Mouse (Mus musculus): ENCODE data around the gene Eno2.

Gene Eno2

GRCm38 (mm10) chr6:124758849-124759232 lies 10.6 kb downstream of the Eno2 start:
- ChIA-PET POLR2A (interaction anchor here (0.5 to 22.3 kb wide), 62 partner anchors 8 to 559 kb away, joined by 3 to 449 read pairs (median 5); partner anchors contain the start of genes Grcc10 (in 4 of the 4), Emg1 (in 3 of the 4), Phb2 (in 3 of the 4) and Ptpn6 (in 3 of the 4)), CTCF (interaction anchor here (0.6 to 5.0 kb wide), 38 partner anchors 10 to 277 kb away, joined by 3 to 46 read pairs (median 4); partner anchors contain the start of genes Grcc10 (in 2 of the 4), C1rl (in 1 of the 4), Eno2 (in 1 of the 4) and Mlf2 (in 1 of the 4))

- POLR2A ChIA-PET = interaction anchor here (0.6 to 22.3 kb wide), 65 partner anchors 9 to 560 kb away, joined by 3 to 449 read pairs (median 5); partner anchors contain the start of genes Grcc10 (in 4 of the 4), Ptpn6 (in 3 of the 4), Cdca3 (in 2 of the 4) and Emg1 (in 2 of the 4)
- CTCF ChIA-PET = interaction anchor here (0.5 to 5.0 kb wide), 23 partner anchors 12 to 309 kb away, joined by 3 to 46 read pairs (median 5); partner anchors contain the start of genes Eno2 (in 1 of the 4), Grcc10 (in 1 of the 4) and Ptpn6 (in 1 of the 4)
Measured at GRCm38 (mm10) chr6:124757909-124758848, 11.3 kb downstream of the Eno2 start.

- CTCF ChIA-PET = interaction anchor here (0.5 to 5.0 kb wide), 12 partner anchors 11 to 310 kb away, joined by 3 to 46 read pairs (median 3); partner anchors contain the start of gene Grcc10 (in 1 of the 4)
- POLR2A ChIA-PET = interaction anchor here (0.6 to 22.3 kb wide), 51 partner anchors 9 to 408 kb away, joined by 3 to 449 read pairs (median 5); partner anchors contain the start of genes Emg1 (in 4 of the 4), Grcc10 (in 4 of the 4), Phb2 (in 4 of the 4) and Ptpn6 (in 3 of the 4)
Measured at GRCm38 (mm10) chr6:124757351-124757880, 12.1 kb downstream of the Eno2 start.

- ChIA-PET CTCF (interaction anchor here (0.5 to 5.0 kb wide), 14 partner anchors 11 to 325 kb away, joined by 3 to 46 read pairs (median 4); partner anchors contain the start of genes Eno2 (in 1 of the 4) and Grcc10 (in 1 of the 4)), POLR2A (interaction anchor here (0.6 to 22.3 kb wide), 50 partner anchors 8 to 409 kb away, joined by 3 to 449 read pairs (median 5); partner anchors contain the start of genes Emg1 (in 4 of the 4), Grcc10 (in 4 of the 4), Phb2 (in 4 of the 4) and Ptpn6 (in 3 of the 4))
Measured at GRCm38 (mm10) chr6:124756652-124757350, 12.7 kb downstream of the Eno2 start.

- POLR2A ChIA-PET = interaction anchor here (0.6 to 22.3 kb wide), 53 partner anchors 7 to 919 kb away, joined by 3 to 449 read pairs (median 5); partner anchors contain the start of genes Grcc10 (in 4 of the 4), Cdca3 (in 3 of the 4), Emg1 (in 3 of the 4) and Phb2 (in 3 of the 4)
- CTCF ChIA-PET = interaction anchor here (0.6 to 5.0 kb wide), 20 partner anchors 11 to 671 kb away, joined by 3 to 46 read pairs (median 4); partner anchors contain the start of genes C1rl (in 1 of the 4), Eno2 (in 1 of the 4) and Grcc10 (in 1 of the 4)
Measured at GRCm38 (mm10) chr6:124755831-124756595, 13.5 kb downstream of the Eno2 start, which contains the start of the genes Gm45234 and Atn1. Gene Gm45234 (minus strand): TSS chr6:124756021. Gene Atn1 (minus strand): TSS chr6:124756524.

- ChIA-PET CTCF (interaction anchor here (0.6 to 5.0 kb wide), 11 partner anchors 10 to 672 kb away, joined by 3 to 46 read pairs (median 4); partner anchors contain the start of gene Grcc10 (in 1 of the 4)), POLR2A (interaction anchor here (0.6 to 22.3 kb wide), 40 partner anchors 8 to 326 kb away, joined by 3 to 449 read pairs (median 8); partner anchors contain the start of genes Grcc10 (in 4 of the 4), Cdca3 (in 3 of the 4), Usp5 (in 3 of the 4) and Emg1 (in 2 of the 4))
Measured at GRCm38 (mm10) chr6:124755306-124755705, 14.2 kb downstream of the Eno2 start.

- CTCF ChIA-PET = no interaction called here
Measured at GRCm38 (mm10) chr6:124753861-124754260, 15.6 kb downstream of the Eno2 start.

GRCm38 (mm10) chr6:124750405-124750804 lies 19.1 kb downstream of the Eno2 start:
- CTCF ChIA-PET = no interaction called here
- POLR2A ChIA-PET = interaction anchor here in 2 of 4 experiments (1.5 to 22.3 kb wide), 4 partner anchors 7 to 180 kb away, joined by 3 to 449 read pairs (median 94); partner anchors contain the start of genes Grcc10 (in 2 of the 2), Atn1 (in 1 of the 2), Gm45234 (in 1 of the 2) and Mlf2 (in 1 of the 2)

More at GRCm38 (mm10) chr6:124753861-124754260, 15.6 kb downstream of the Eno2 start:
- POLR2A ChIA-PET = interaction anchor here in 3 of 4 experiments (0.9 to 22.3 kb wide), 17 partner anchors 8 to 277 kb away, joined by 3 to 449 read pairs (median 10); partner anchors contain the start of genes Grcc10 (in 3 of the 3), Eno2 (in 2 of the 3), Ptpn6 (in 2 of the 3) and Emg1 (in 1 of the 3)

GRCm38 (mm10) chr6:124746654-124747632 lies 22.5 kb downstream of the Eno2 start:
- POLR2A ChIA-PET = interaction anchor here (0.5 to 23.3 kb wide), 25 partner anchors 8 to 1944 kb away, joined by 3 to 686 read pairs (median 5); partner anchors contain the start of genes Atn1 (in 3 of the 4), Gm45234 (in 3 of the 4), Emg1 (in 2 of the 4) and Phb2 (in 2 of the 4)

GRCm38 (mm10) chr6:124746296-124746605 lies 23.2 kb downstream of the Eno2 start:
- ChIA-PET POLR2A (interaction anchor here (0.5 to 23.3 kb wide), 21 partner anchors 11 to 1943 kb away, joined by 3 to 686 read pairs (median 8); partner anchors contain the start of genes Atn1 (in 3 of the 4), Emg1 (in 3 of the 4), Phb2 (in 3 of the 4) and Gm45234 (in 2 of the 4)), CTCF (interaction anchor here (0.6 to 2.7 kb wide), 8 partner anchors 13 to 163 kb away, joined by 3 to 12 read pairs (median 4); partner anchors contain the start of genes Emg1 (in 1 of the 4) and Phb2 (in 1 of the 4))

More at GRCm38 (mm10) chr6:124746654-124747632, 22.5 kb downstream of the Eno2 start:
- CTCF ChIA-PET = interaction anchor here (0.6 to 2.7 kb wide), 8 partner anchors 12 to 162 kb away, joined by 3 to 12 read pairs (median 4); partner anchors contain the start of genes Emg1 (in 1 of the 4) and Phb2 (in 1 of the 4)

- ChIA-PET POLR2A (interaction anchor here (0.6 to 23.3 kb wide), 88 partner anchors 11 to 825 kb away, joined by 3 to 686 read pairs (median 4); partner anchors contain the start of genes Atn1 (in 3 of the 4), Cdca3 (in 3 of the 4), Emg1 (in 3 of the 4) and Gm45234 (in 3 of the 4)), CTCF (interaction anchor here (0.6 to 3.4 kb wide), 44 partner anchors 10 to 273 kb away, joined by 3 to 46 read pairs (median 4); partner anchors contain the start of genes Gm45234 (in 3 of the 4), Emg1 (in 2 of the 4), Phb2 (in 2 of the 4) and Atn1 (in 1 of the 4))
Measured at GRCm38 (mm10) chr6:124745490-124746295, 23.8 kb downstream of the Eno2 start.

- ChIA-PET POLR2A (interaction anchor here (0.6 to 23.3 kb wide), 92 partner anchors 12 to 470 kb away, joined by 3 to 686 read pairs (median 4); partner anchors contain the start of genes Atn1 (in 3 of the 4), Cdca3 (in 3 of the 4), Emg1 (in 3 of the 4) and Gm45234 (in 3 of the 4)), CTCF (interaction anchor here (0.5 to 3.4 kb wide), 40 partner anchors 10 to 1960 kb away, joined by 3 to 46 read pairs (median 4); partner anchors contain the start of genes Gm45234 (in 3 of the 4), Emg1 (in 2 of the 4), Phb2 (in 2 of the 4) and Atn1 (in 1 of the 4))
Measured at GRCm38 (mm10) chr6:124744755-124745321, 24.6 kb downstream of the Eno2 start.
